Mouse (Mus musculus): ENCODE results near the gene Mpv17l. TPM values are rescaled to one million over a fixed set of nuclear protein-coding genes. Genes with fewer than 3 reads are reported as not detected.
"Not testable (repeated sequence)": the region's sequence is repeated elsewhere in the genome, so short reads cannot be mapped to it uniquely, and the experiment has no call there.

Gene Mpv17l
- 10 to 100 TPM; 64.8 to 68.0 TPM for total RNA-seq (2021)

GRCm38 (mm10) chr16:13902888-13903483, at the start of gene Mpv17l, which contains the start of gene Pdxdc1:
TSS of gene Mpv17l (plus strand) at chr16:13903161.
TSS of gene Pdxdc1 (minus strand) at chr16:13903131.
- intact Hi-C loops (cut with DNase I): loop anchor here (1.0 to 10.0 kb wide), 4 partner anchors 84 to 412 kb away; partner anchors contain the start of genes 2900011O08Rik, Fopnl and Ifitm7

GRCm38 (mm10) chr16:13853886-13854285, 49.1 kb upstream of the Mpv17l start:
- intact Hi-C loops (cut with DNase I): no loop called here
- DNase-seq (ENCODE audit: low spot score in 2 of 2): no peak

More at GRCm38 (mm10) chr16:13902888-13903483, at the start of gene Mpv17l, which contains the start of gene Pdxdc1:
- DNase-seq (ENCODE audit: low spot score in 2 of 2): peak; percentile 98 to 99

- intact Hi-C loops (cut with DNase I): no loop called here
- DNase-seq (ENCODE audit: low spot score in 2 of 2): no peak
Observed at GRCm38 (mm10) chr16:13866076-13866475, 36.9 kb upstream of the Mpv17l start.

GRCm38 (mm10) chr16:13866616-13867015, 36.3 kb upstream of the Mpv17l start:
- intact Hi-C loops (cut with DNase I): no loop called here
- no peak for DNase-seq (ENCODE audit: low spot score in 2 of 2)

GRCm38 (mm10) chr16:13867406-13867805, 35.6 kb upstream of the Mpv17l start:
- intact Hi-C loops (cut with DNase I): not testable (repeated sequence)
- peak in 1 of 2 experiments; percentile 28 for DNase-seq (ENCODE audit: low spot score in 2 of 2)

GRCm38 (mm10) chr16:13867910-13868514, 34.9 kb upstream of the Mpv17l start:
- DNase-seq (ENCODE audit: low spot score in 2 of 2): no peak
- intact Hi-C loops (cut with DNase I): no loop called here

GRCm38 (mm10) chr16:13875483-13875882, 27.5 kb upstream of the Mpv17l start:
- peak; percentile 20 to 76 for DNase-seq (ENCODE audit: low spot score in 2 of 2)
- intact Hi-C loops (cut with DNase I): no loop called here

- intact Hi-C loops (cut with DNase I): no loop called here
Observed at GRCm38 (mm10) chr16:13883094-13883774, 19.7 kb upstream of the Mpv17l start.

GRCm38 (mm10) chr16:13890449-13890848, 12.5 kb upstream of the Mpv17l start:
- DNase-seq (ENCODE audit: low spot score in 2 of 2): no peak
- intact Hi-C loops (cut with DNase I): no loop called here

More at GRCm38 (mm10) chr16:13883094-13883774, 19.7 kb upstream of the Mpv17l start:
- no peak for DNase-seq (ENCODE audit: low spot score in 2 of 2)

- DNase-seq (ENCODE audit: low spot score in 2 of 2): no peak
- intact Hi-C loops (cut with DNase I): no loop called here
Observed at GRCm38 (mm10) chr16:13892850-13893249, 10.1 kb upstream of the Mpv17l start.

GRCm38 (mm10) chr16:13894097-13894496, 8.9 kb upstream of the Mpv17l start:
- intact Hi-C loops (cut with DNase I): no loop called here
- DNase-seq (ENCODE audit: low spot score in 2 of 2): no peak

GRCm38 (mm10) chr16:13895740-13896139, 7.2 kb upstream of the Mpv17l start:
- no peak for DNase-seq (ENCODE audit: low spot score in 2 of 2)
- intact Hi-C loops (cut with DNase I): no loop called here

- no peak for DNase-seq (ENCODE audit: low spot score in 2 of 2)
- intact Hi-C loops (cut with DNase I): no loop called here
Observed at GRCm38 (mm10) chr16:13896357-13896756, 6.6 kb upstream of the Mpv17l start.

GRCm38 (mm10) chr16:13898981-13899380, 4.0 kb upstream of the Mpv17l start:
- intact Hi-C loops (cut with DNase I): no loop called here
- DNase-seq (ENCODE audit: low spot score in 2 of 2): no peak

- intact Hi-C loops (cut with DNase I): loop anchor here (5.0 to 10.0 kb wide), 3 partner anchors 85 to 412 kb away; partner anchors contain the start of genes 2900011O08Rik, Fopnl and Ifitm7
Observed at GRCm38 (mm10) chr16:13902397-13902831, 547 bp upstream of the Mpv17l start.

GRCm38 (mm10) chr16:13903488-13903887, 527 bp downstream of the Mpv17l start:
- no peak for DNase-seq (ENCODE audit: low spot score in 2 of 2)
- intact Hi-C loops (cut with DNase I): loop anchor here (1.0 to 10.0 kb wide), 4 partner anchors 84 to 411 kb away; partner anchors contain the start of genes 2900011O08Rik, Fopnl and Ifitm7

More at GRCm38 (mm10) chr16:13902397-13902831, 547 bp upstream of the Mpv17l start:
- no peak for DNase-seq (ENCODE audit: low spot score in 2 of 2)

GRCm38 (mm10) chr16:13907297-13907696, 4.3 kb downstream of the Mpv17l start:
- intact Hi-C loops (cut with DNase I): loop anchor here (10.0 kb wide), 1 partner anchor 408 kb away; the partner anchor contains the start of gene Fopnl
- DNase-seq (ENCODE audit: low spot score in 2 of 2): no peak

GRCm38 (mm10) chr16:13920093-13920492, 17.1 kb downstream of the Mpv17l start:
- intact Hi-C loops (cut with DNase I): no loop called here

GRCm38 (mm10) chr16:13921063-13921462, 18.1 kb downstream of the Mpv17l start:
- DNase-seq (ENCODE audit: low spot score in 2 of 2): no peak
- intact Hi-C loops (cut with DNase I): no loop called here

More at GRCm38 (mm10) chr16:13920093-13920492, 17.1 kb downstream of the Mpv17l start:
- no peak for DNase-seq (ENCODE audit: low spot score in 2 of 2)

GRCm38 (mm10) chr16:13921781-13922180, 18.8 kb downstream of the Mpv17l start:
- no peak for DNase-seq (ENCODE audit: low spot score in 2 of 2)
- intact Hi-C loops (cut with DNase I): no loop called here
